Mouse (Mus musculus): ENCODE results near the gene Ica1.

Gene Ica1

DNA sequence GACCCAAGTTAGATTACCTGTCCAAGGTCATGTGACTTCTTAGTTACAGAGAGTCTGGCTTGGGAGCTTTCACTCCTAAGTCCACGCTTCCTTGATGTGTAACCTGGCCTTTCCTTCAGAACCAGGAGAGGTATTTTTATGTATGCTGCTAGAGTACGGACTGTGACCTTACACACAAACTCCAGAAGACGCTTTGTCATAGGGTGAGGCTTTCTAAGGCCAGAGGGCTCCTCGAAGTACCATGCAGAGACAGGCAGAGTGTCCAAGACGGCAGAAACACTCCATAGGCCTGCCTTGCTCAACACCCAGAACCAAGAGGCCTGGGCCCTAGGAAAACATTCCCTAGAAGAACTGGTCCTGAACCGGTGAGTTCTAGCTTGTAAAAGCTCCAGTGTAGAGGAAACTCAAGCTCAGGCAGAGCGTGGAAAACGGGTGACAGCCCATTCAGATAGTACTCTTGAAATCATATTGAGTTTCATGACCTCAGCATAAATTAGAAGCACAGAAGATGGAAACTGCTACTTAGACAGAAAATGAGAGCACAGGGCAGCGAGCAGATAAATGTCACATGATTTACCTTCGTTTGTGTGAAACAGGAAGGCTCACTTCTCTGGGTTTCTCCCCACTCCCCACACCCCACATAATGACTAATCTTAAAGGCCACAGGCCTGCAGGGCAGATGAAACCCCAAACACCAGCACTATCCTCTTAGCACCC is 129.9 kb downstream of the Ica1 start:
- in situ Hi-C loops (cut with MboI, MseI): loop anchor here (5.0 to 25.0 kb wide), 2 partner anchors 66 to 889 kb away; no protein-coding TSS in a partner anchor

DNA sequence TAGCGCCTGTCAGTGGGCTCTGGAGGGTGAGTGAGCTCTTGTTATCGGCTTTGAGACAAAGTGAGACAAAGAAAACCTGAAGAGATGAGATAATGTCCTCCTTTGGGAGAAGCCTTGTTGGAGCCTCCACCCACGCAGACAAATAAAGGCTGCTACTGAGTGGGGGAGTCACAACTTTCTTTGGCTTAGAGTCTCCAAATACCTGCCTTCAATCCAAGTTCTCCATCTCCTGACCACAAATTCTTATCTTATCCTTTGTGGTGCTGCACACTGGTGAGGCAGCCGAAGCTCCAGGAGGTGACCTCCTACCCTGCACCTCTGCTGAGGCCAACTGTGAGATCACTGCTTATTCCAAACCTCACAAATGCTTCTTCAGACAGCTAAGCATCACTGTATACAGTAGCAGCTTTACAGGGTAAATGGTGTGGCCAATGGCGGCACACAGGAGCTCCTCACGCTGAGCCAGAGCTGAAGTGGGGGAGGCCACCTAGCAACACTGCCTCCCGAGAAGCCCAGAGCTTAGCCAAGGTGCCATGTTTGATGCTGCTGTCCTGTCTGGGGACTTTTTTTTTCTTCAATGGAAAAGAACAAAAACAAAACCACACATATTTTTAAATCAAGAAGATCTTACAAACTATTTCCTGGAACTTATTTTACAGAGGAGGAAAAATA is 130.6 kb downstream of the Ica1 start:
- in situ Hi-C loops (cut with MboI, MseI): loop anchor here (5.0 to 25.0 kb wide), 2 partner anchors 65 to 890 kb away; no protein-coding TSS in a partner anchor

DNA sequence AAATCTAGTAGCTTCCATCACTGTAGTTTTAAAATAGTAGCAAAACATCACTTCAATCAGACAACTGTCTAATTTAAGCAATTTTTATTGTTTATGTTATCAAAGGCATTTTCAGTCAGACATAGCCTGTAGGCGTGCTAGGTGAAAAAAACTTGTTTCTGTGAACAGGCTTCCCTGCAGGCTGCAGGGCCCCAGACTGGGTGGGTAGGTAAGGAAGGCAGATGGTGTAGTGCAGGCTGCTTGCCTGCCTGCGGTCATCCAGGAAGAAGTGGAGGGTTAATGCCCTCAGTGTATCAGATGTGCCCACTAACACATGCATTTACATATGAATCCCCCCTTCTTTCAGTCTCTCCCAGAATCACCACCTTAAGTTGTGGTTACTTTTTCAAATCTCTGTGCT is 132.6 kb downstream of the Ica1 start:
- in situ Hi-C loops (cut with MboI, MseI): loop anchor here (5.0 to 25.0 kb wide), 2 partner anchors 63 to 892 kb away; no protein-coding TSS in a partner anchor

DNA sequence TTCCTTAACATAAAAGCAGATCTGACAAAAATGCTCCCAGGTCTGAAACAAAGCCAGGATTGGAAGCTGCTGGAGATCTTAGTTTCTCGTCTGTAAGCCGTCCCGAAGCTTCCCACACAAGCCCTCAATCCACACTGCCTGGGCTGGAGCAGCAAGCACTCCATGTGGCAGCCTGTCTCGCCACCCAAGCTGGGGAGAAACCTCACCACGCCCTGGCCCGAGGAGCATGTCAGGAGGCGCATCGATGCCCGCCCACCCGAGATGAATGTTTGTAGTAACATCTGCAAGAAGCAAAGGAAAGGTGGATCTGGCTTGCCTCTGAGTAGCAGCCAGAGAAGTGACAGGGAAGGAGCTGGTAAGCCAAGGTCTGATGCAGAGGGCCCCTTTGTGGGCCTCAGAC is 133.6 kb downstream of the Ica1 start:
- in situ Hi-C loops (cut with MboI, MseI): loop anchor here (5.0 to 25.0 kb wide), 2 partner anchors 62 to 893 kb away; no protein-coding TSS in a partner anchor

DNA sequence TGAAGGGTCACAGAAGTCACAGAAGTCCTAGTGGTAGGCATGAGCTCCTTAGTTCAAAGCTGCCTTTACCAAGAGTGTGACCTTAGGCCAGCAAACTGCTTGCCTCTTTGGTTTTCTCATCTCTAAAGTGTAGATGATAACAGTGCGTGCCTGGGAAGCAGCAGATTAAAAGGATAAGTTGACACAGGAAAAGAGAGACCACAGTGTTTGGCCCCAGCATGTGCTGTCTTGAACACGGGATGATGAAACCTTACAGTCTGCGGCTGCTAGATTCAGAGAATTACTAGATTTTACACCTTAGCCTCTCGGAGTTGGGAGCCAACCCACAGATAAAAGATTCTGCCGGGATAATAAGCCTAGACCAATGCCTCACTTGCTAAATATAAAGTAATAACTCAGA is 137.4 kb downstream of the Ica1 start:
- in situ Hi-C loops (cut with MboI, MseI): loop anchor here (25.0 kb wide), 1 partner anchor 896 kb away; no protein-coding TSS in a partner anchor

DNA sequence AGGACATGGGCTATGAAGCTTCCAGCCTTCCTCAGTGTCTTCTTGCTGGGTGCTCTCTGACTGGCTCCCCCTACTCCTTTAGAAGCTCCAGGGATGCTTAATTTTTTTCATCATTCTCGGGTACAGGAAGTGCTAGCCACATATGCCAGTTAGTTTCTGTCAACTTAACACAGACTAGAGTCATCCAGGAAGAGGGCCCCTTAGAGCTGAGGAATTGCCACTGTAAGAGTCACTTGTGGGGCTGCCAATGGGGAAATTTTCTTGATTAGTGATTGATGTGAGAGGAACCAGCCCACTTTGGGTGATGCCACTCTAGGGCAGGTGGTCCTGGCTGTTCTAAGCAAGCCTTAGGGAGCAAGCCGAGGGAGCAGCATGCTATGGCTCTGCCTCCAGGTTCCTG is 138.8 kb downstream of the Ica1 start:
- in situ Hi-C loops (cut with MboI, MseI): loop anchor here (25.0 kb wide), 1 partner anchor 898 kb away; no protein-coding TSS in a partner anchor

DNA sequence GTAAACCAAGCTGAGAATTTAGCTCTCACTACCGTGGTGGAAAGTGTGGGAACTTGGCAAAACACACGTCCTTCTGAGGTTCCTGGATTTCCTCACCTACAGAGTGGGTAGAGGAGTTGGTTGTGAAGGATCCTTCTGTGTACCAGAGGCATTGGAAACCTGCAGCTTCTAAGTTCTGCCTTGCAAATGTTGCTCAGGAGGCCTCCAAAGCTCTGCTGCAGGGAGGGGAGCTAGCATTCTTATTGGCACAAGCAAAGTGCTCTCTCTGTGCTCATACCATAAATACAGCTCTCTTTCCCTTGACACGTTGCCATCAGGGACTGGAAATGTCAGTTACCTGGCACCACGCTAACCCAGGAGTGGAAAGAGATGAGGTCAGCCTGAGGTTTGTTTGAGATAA is 139.4 kb downstream of the Ica1 start:
- in situ Hi-C loops (cut with MboI, MseI): loop anchor here (25.0 kb wide), 1 partner anchor 898 kb away; no protein-coding TSS in a partner anchor

DNA sequence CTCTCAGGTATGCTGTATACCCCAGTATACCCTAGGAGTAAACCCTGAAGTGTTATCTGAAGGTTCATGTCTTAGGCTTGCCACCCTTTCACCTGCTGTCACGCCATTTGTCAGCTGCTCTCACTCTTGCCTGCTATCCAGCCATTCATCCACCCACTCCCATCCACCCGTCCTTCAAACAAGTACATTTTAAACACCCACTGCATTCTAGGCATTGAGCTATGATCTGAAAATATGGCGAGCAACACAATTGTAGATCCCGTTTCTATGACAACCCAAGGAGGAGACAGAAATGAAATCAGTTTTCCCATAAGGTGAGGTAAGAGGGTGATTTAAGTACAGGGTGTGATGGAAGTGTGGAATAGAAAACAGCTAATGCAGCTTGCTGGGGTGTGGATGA is 140.2 kb downstream of the Ica1 start:
- in situ Hi-C loops (cut with MboI, MseI): loop anchor here (25.0 kb wide), 1 partner anchor 899 kb away; no protein-coding TSS in a partner anchor

DNA sequence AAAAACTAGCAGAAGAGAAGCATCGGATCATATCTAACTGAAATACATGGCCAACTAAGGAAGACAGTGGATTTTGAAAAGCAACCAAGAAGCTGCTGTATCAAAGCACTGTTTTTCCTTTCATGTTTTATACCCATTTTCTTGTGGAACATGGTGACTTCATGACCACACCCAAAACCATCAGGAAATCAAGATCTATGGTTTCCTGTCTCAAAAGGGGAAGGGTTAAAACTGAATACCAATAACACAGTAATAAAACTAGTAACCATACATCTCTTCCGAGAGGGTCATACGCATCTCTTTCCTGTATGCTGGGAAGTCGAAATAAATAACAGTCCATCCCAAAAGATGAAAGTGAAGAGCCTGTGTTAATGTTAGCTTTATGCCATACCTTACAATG is 145.6 kb downstream of the Ica1 start:
- in situ Hi-C loops (cut with MboI, MseI): loop anchor here (25.0 kb wide), 1 partner anchor 905 kb away; no protein-coding TSS in a partner anchor

DNA sequence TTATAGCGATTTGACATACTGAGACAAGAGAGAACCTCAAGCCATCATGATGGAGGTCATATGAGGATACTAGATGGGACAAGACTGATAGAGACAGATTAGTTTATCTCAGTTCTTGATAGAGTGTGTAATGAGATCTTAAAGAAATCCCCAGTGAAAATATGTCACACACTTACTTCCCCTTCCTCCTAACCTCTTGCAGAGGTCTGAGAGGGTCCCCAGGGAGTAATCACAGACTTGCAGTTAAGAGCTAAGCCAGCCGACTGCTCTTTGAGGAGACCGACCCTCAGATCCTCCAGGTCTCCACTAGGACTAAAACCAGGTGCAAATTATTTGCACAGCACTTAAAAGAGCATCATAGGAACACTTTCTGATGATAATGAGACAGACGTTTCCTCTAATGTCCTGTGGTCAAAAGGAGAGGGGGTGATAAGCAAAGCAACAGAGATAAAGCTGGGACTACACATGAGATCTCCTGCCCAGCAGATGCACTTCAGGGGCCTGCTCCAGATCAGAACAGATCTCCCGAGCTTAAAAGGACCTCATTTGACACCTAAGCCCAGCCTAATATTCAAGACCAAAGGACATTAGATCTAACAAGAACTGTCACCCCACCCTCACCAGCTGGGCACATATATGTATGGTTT is 146.2 kb downstream of the Ica1 start:
- in situ Hi-C loops (cut with MboI, MseI): loop anchor here (25.0 kb wide), 1 partner anchor 905 kb away; no protein-coding TSS in a partner anchor

DNA sequence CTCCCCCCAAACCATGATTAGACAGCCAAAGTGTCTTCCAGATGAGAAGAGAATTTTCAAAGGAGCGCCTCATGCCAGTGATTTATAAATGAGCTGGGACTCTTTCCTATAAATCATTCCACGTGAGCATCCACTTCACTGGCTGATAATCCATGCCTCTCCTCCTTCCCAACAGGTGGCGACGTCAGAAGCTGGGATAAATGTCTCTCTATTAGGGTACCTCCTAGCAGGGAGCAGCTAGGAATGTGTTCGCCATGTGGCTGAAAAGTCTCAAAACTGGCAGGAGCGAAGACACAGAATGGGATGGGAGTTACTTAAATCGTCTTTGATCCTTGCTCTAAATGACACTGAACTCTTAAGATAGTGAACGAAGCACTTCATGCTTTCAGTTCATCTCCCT is 146.9 kb downstream of the Ica1 start:
- in situ Hi-C loops (cut with MboI, MseI): loop anchor here (25.0 kb wide), 1 partner anchor 906 kb away; no protein-coding TSS in a partner anchor

DNA sequence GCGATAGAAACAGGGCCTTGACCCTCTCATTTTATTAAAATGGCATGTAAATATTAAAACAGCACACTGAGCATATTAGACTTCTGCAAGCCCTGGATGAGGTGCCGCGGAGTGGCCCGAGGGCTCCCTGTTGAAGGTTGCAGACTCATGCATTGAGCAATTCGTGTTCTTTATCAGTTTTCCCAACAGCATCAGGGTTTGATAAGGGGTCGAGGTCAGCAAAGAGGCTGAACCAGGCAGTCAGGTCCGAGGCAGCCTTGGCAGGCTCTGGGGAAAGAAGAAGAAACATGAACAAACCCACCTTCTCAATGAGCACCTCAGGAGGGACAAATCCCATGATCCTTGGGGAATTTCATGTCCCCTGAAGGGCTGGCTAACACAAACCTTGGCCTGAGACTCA is 147.8 kb downstream of the Ica1 start:
- in situ Hi-C loops (cut with MboI, MseI): loop anchor here (25.0 kb wide), 1 partner anchor 907 kb away; no protein-coding TSS in a partner anchor

DNA sequence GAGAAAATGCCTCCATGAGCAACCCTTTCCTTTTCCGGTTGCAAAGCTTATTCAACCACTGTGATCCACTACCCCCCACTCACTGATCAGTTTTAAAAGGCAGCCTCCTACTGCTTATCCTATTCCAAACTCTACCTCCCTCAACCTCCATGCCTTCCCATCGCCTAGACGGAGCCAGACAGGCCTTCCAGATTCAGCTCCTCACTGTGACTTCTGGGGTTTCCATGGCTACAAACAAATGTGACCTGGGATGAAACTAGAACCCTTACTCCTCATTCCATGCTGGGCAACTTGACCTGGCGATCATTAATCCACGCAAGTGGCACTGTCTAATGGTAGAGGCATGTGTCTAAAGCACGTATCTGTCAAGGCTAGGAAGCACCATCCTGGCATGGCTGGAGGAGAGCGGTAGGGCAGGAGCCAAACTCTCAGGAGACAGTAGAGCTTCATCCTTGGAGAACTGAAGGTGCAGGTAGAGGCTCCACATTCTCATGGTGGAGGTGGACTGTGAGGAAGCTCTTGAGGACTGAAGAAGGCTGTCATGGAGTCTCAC is 149.5 kb downstream of the Ica1 start:
- in situ Hi-C loops (cut with MboI, MseI): loop anchor here (5.0 to 25.0 kb wide), 2 partner anchors 44 to 909 kb away; no protein-coding TSS in a partner anchor

DNA sequence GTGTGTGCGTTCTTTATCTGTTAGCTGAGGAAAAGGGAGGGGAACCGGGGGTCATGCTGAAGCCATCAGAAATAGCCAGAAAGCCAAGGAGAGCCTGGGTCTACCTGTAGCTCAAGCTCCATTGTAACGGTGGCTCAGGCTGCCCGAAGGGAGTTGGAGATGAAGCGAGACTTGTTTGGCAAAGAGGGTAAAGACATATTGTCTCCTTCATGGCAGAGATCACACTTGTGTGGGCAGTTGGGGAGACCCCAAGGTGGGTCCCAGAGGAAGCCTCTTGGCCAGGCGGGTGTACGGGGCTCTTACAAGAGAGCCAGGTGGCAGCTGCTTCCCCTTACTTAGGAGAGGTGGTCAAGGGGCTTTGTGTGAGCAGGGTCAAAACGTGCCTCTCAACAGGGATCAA is 150.1 kb downstream of the Ica1 start:
- in situ Hi-C loops (cut with MboI, MseI): loop anchor here (5.0 to 25.0 kb wide), 2 partner anchors 44 to 909 kb away; no protein-coding TSS in a partner anchor

DNA sequence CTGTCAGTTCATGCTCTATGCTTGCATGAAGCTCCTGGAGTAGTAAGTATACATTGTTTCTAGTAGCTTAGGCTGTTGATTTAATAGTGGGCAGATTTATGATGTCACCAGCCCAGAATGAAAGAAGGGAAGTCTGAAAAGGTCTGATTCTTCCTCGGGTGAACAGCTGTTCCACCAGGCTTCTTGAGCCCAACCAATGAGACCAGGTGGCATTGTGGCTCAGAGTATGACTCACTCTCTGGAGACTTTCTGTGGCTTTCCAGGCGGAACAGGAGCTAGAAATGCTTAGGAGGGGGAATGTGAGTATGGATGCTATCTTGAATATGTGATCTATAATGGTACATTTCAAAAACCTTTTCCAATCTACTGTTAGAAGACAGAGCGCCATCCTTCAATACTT is 155.2 kb downstream of the Ica1 start:
- in situ Hi-C loops (cut with MboI, MseI): no loop called here

DNA sequence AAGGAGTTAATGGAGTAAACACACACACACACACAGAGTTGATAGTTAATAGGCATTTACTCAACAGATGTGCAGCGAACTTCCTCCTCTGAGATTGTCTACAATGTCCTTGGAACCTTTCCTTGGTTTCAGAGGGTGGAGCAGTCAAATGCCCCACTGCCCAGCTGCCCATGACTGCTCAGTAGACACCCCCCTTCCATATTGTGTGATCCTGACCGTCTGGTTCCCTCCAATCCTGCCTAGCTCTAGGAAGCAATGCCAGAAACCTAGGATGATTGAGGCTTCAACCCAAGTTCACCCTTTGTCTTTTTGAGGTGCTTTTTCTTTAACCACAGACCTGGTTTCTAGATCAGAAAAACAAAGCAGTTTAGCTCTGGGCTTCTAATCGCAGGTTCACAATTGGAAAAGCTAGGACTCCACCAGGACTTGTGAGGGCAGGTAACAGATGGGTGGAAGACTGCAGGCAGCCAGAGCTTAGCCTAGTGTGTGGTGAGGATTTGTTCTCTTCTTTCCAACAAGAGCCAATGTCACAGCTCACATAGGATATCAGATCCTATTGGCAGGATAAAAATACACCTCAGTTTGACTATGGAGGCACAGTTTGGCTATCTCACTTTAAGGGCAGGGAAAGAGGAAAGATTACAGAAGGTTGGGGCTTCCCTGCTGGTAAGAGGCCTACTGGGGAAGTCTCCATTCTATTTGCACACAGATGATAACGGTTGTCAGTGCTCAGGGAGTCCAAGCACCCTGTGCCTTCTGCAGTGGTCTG is 158.5 kb downstream of the Ica1 start:
- in situ Hi-C loops (cut with MboI, MseI): no loop called here

DNA sequence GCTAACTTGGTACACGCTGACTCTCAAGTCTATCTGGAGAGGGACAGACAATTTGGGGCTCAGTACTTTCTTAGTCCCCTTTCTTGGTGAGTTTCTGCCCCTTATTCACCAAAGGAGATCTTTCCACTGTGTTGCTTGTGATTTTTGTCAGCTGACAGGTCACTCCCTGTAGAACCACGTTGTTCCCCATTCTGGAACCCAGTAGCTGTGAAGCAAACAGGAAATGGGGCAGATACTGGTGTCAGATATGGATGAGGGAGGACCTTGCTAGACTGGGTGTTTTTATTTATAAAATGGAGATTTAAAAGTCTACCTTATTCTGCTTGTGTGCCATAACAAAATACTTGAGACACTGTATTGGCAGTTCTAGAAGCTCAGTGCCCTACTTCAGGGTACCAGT is 160.9 kb downstream of the Ica1 start:
- in situ Hi-C loops (cut with MboI, MseI): no loop called here

DNA sequence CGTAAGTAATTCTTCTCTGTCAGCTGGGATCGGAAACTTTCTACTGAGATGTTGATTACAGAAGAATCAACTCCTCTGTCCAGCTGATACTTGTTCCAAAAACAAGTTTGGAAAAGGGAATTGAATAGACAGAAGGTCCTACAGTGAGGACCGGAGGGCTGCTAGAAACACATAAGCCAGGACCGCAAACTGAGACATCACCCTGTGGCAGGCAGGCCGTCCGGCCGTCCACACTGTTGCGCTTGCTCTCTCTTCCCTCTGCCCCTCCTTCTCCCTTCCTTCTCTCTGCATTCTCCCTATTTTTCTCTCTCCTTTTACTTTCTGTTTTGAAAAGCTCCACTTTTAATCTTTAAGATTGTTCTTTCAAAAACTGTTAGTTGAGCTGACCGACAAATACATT is 186.6 kb downstream of the Ica1 start:
- in situ Hi-C loops (cut with MboI, MseI): no loop called here

DNA sequence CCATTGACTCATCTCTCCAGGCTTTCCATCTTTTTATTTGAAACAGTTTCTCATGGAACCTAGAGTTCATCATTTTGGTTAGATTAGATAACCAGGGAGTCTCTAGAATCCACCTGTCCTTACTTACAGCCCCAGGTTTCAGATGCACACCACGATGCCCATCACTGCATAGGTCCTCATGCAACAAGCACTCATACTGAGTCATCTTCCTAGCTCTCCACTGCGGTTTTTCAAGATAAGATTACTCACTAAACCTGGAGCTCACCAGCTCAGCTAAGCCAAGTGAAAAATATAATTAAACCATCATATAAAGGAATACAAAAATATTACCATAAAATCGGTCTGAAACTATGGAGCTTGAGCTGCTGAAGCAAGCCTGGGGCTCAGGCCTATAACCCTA is 194.4 kb downstream of the Ica1 start:
- in situ Hi-C loops (cut with MboI, MseI): loop anchor here (5.0 kb wide), 1 partner anchor 63 kb away; no protein-coding TSS in a partner anchor

DNA sequence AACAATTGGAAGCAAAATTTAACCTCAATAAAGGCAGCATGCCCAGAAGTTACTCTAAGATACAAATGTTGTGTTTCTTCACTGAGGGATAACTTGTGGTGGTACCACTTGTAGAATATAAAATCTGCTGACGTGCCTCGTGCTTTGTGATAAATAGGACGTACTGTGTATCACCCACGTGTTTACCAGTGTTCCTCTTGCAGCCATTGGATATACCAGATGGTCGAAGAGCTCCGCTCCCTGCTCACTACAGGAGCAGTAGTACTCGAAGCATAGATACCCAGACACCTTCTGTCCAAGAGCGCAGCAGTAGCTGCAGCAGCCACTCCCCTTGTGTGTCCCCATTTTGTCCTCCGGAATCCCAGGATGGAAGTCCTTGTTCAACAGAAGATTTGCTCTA is 195.9 kb downstream of the Ica1 start:
- in situ Hi-C loops (cut with MboI, MseI): loop anchor here (5.0 kb wide), 1 partner anchor 65 kb away; no protein-coding TSS in a partner anchor

Measured in T-helper 2 cell (primary cell).